16 mouse cellular contexts compared by ENCODE assay signal in the genomic region with DNA sequence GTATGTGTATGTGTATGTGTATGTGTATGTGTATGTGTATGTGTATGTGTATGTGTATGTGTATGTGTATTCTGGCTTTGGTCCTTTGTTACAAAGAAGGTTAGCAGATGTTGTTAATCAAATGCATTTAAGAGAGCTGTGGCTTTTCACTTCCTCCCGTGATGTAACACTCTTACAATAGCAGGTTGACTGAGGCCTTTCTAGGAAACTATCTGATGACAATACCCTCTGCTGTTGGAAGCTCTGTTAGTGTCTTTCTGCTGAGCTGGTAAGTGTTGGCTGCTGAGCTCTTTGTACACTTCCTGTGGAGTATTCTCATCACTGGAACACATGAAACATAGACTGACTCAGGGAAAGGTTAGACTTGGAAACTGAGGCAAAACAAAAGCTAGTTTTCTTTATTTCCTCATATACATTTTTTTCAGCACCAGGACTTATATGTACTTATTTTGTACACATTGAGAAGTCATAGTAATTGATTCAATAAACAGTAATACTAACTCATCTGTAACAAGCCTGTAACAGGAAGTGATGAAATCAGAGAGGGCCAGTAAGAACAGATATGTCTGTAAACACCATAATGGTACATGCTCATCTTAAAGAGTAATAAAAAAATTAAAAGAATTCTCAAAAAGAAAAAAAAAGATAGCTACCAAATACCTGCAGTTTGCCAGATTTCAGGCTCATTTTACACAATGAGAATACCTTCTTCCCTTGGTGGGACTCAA. TPM values are rescaled to one million over a fixed set of nuclear protein-coding genes. Genes with fewer than 3 reads are reported as not detected.
DNase-seq lines count a peak whose midpoint lies in the region; ATAC-seq and TF ChIP-seq lines count a peak whose summit lies in the region.
"Had no signal": no experiment of that assay in that cellular context is flagged by ENCODE, and none has a peak within 500 bp of the region (broad histone marks: within the 10 kb centered on the region; RNA-seq: fewer than 3 reads in every experiment).

No protein-coding gene starts in this region.

- TF ChIP-seq EP300 in heart, postnatal 0 days (IDR thresholded peaks at IDR 0.05; ENCODE audit: low read depth): no peak

- no peaks in the 10 kb centered on the region for H3K9me3 ChIP-seq in kidney, postnatal 0 days (replicated peaks; ENCODE audit: low read length)
- no peaks in the 10 kb centered on the region for H3K9me3 ChIP-seq in heart, postnatal 0 days (replicated peaks; ENCODE audit: control insufficient read depth, low read length)
- H3K9me3 ChIP-seq: G1E; hindbrain, embryonic 13.5 days; midbrain, embryonic 15.5 days had no signal

- ATAC-seq in kidney, postnatal 0 days (replicated peaks; ENCODE audit: low FRiP score, low read depth): no peak
- 0 out of 2 replicates have a peak, but pooled peaks have one; percentile 60 for ATAC-seq in heart, postnatal 0 days (ENCODE audit: insufficient read depth, low read depth)
- ATAC-seq: midbrain, embryonic 15.5 days had no signal

- H3K4me2 ChIP-seq in kidney, postnatal 0 days (ENCODE audit: low read length): no peak overlapping the region
- H3K4me2 ChIP-seq in heart, postnatal 0 days (ENCODE audit: low read depth, low read length): no peak overlapping the region
- H3K4me2 ChIP-seq: hindbrain, embryonic 13.5 days; midbrain, embryonic 15.5 days had no signal

- no peak overlapping the region for H3K27ac ChIP-seq in kidney, postnatal 0 days
- H3K27ac ChIP-seq in heart, postnatal 0 days (ENCODE audit: low read depth): no peak overlapping the region
- H3K27ac ChIP-seq: hindbrain, embryonic 13.5 days; liver, embryonic 14.5 days; midbrain, embryonic 15.5 days had no signal

- H3K27me3 ChIP-seq in kidney, postnatal 0 days (ENCODE audit: insufficient read depth, low read length): no peaks in the 10 kb centered on the region
- H3K27me3 ChIP-seq in heart, postnatal 0 days (ENCODE audit: control insufficient read depth, insufficient read depth, low read length): no peaks in the 10 kb centered on the region
- H3K27me3 ChIP-seq: hindbrain, embryonic 13.5 days; midbrain, embryonic 15.5 days had no signal

- DNase-seq in kidney, postnatal 0 days (ENCODE audit: low spot score): peak; percentile 40
- no peak for DNase-seq in kidney, adult 9 months
- peak; percentile 27 for DNase-seq in thymus, postnatal 14 days
- no peak for DNase-seq in thymus, adult 18-20 months
- DNase-seq in heart, postnatal 0 days (ENCODE audit: low spot score): peak; percentile 65
- DNase-seq in kidney, adult 11 months: no peak
- no peak for DNase-seq in left cerebral cortex, postnatal 14 days (ENCODE audit: low spot score in 2 of 2)
- DNase-seq in urinary bladder, postnatal 10 days (ENCODE audit: low spot score): no peak

- no peaks in the 10 kb centered on the region for H3K36me3 ChIP-seq in kidney, postnatal 0 days (ENCODE audit: insufficient read depth, low read length)
- no peaks in the 10 kb centered on the region for H3K36me3 ChIP-seq in heart, postnatal 0 days (replicated peaks; ENCODE audit: control insufficient read depth, insufficient read depth, low read length)
- H3K36me3 ChIP-seq: G1E; hindbrain, embryonic 13.5 days; midbrain, embryonic 15.5 days had no signal

- 40% methylated on average over 1 of the region's 1 CpGs for WGBS in kidney, postnatal 0 days
- 50% methylated on average over 1 of the region's 1 CpGs for WGBS in heart, postnatal 0 days

- no peak overlapping the region for H3K9ac ChIP-seq in kidney, postnatal 0 days (ENCODE audit: low read depth, low read length)
- H3K9ac ChIP-seq in heart, postnatal 0 days (replicated peaks; ENCODE audit: low read depth, low read length): no peak overlapping the region
- H3K9ac ChIP-seq: hindbrain, embryonic 13.5 days; liver, embryonic 14.5 days; midbrain, embryonic 15.5 days had no signal

- H3K4me3 ChIP-seq in kidney, postnatal 0 days (replicated peaks; ENCODE audit: low read depth, low read length): no peak overlapping the region
- no peak overlapping the region for H3K4me3 ChIP-seq in heart, postnatal 0 days (ENCODE audit: low read depth, low read length)
- H3K4me3 ChIP-seq: hindbrain, embryonic 13.5 days; midbrain, embryonic 15.5 days had no signal

- TF ChIP-seq CTCF in kidney, postnatal 0 days (IDR thresholded peaks at IDR 0.05; ENCODE audit: low read depth): no peak
- TF ChIP-seq CTCF in heart, postnatal 0 days (IDR thresholded peaks at IDR 0.05; ENCODE audit: low read depth): no peak

- intact Hi-C loops in left cerebral cortex, postnatal 14 days (cut with DNase I): no loop called here

- H3K4me1 ChIP-seq in kidney, postnatal 0 days (replicated peaks; ENCODE audit: insufficient read depth, low read length): no peaks in the 10 kb centered on the region
- peaks cover 11% of the 10 kb centered on the region; the same call in 1 of the 2 replicates for H3K4me1 ChIP-seq in heart, postnatal 0 days (ENCODE audit: control insufficient read depth, insufficient read depth)
- H3K4me1 ChIP-seq: midbrain, embryonic 15.5 days had no signal

RNA-seq across cellular contexts. Expression of gene Gm17571, which starts 2.9 kb away (rescaled TPM):
- not detected in 2 replicates for polyA plus RNA-seq in kidney, postnatal 0 days (2015; fragmentation: Nextera tagmentation; extraction: Ambion mirVana)
- not detected in 2 replicates for total RNA-seq in heart, postnatal 0 days (2014; rRNA removed; ENCODE audit: low replicate concordance)
- polyA plus RNA-seq in heart, postnatal 0 days (2015; fragmentation: Nextera tagmentation; extraction: Ambion mirVana): not detected in 2 replicates
- total RNA-seq in left cerebral cortex, postnatal 14 days (2021): not detected
- total RNA-seq: adrenal gland, adult 18-20 months; G1E; gastrocnemius, adult 8-10 months had no signal
- polyA plus RNA-seq: G1E; hindbrain, embryonic 13.5 days; kidney, embryonic 14.5 days; liver, embryonic 14.5 days; midbrain, embryonic 15.5 days; spleen, adult 2 months had no signal

Comparison
In these comparisons a context has a peak if more than half of its experiments do, and no peak if none do; other contexts are left out.
1. DNase-seq: peak in kidney, postnatal 0 days (single experiment), thymus, postnatal 14 days (single experiment) and heart, postnatal 0 days (single experiment); none in kidney, adult 9 months (single experiment), thymus, adult 18-20 months (0 of 2), kidney, adult 11 months (single experiment), left cerebral cortex, postnatal 14 days (0 of 2) and urinary bladder, postnatal 10 days (single experiment).